Mouse (Mus musculus) embryo, embryonic 11 days (tissue): ENCODE measurements around the gene Pik3c2g.

Experiments used
- DNase-seq: peaks from one replicate; pipeline ENCODE4 v3.0.0-alpha.2; 2015

The Pik3c2g gene

GRCm38 (mm10) chr6:139947106-139947879 is 360.3 kb downstream of the Pik3c2g start:
- DNase-seq, result no peak

DNA sequence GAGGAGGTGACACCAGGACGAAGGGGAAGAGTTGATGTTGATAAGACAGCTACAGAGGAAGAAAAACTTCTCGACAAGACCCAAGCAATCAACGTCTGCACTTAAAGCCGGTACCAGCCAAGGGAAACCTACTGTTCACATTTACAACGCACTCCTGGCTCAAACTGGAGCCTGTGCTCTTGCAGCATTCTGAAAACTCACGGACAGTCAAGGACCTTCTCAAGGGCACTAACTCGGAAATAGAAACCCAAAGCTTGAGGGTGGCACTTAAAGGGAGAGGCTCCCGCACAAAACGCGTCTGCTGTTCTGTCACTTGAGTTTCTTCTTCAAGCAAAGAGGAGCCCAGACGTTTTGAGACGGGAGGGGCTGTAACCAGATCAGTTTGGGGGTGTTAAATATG is 366.6 kb downstream of the Pik3c2g start:
- no peak for DNase-seq

DNA sequence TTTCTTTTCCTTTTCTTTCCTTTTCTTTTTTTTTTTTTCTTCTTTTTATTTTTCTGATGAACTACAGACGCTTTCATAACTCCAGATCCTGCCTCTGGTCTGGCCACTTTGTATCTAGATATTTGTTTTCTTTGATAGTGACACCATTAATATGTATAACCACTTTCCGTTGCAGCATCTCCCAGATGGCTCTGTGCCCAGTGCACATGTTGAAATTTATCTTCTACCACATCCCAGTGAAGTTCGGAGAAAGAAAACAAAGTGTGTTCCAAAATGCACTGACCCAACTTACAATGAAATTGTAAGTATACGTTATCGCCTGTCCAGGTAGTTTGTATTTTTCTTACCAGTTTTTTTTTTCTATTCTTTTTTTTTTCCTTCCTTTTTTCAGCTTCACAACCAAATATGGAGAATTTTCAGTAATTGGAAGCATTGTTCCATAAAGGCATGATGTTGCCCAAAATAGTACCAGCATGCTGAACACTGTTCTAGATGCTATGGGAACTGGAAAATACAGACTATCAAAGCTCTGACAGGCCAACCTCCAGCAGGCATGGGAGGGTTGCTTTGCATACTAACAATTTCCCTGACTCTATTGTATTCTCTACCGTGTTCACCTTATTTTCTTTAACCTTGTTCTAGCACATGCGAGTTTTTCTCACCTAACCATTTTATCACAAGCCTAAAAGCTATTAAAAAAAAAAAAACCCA is 370.7 kb downstream of the Pik3c2g start:
- no peak for DNase-seq

DNA sequence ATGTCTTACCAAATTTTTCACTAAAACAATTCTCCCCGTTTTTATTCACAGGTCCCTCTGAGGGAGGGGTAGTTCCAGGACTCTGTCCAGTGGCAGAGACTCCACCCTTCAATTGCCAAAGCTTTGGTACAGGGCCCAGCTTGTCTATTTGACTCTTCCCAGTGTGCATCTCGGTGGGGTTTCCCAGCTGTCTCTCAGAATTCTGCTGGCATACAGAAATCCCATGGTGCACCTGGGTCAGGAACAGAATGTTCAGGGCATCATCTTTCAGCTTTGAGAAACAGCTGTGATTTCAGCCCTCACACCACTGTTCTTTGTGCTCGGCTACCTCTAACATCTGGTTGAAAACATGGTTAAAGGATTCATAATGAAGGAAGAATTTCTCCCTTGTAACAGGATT is 376.8 kb downstream of the Pik3c2g start:
- DNase-seq, result no peak

- DNase-seq, result no peak
Measured at GRCm38 (mm10) chr6:139964895-139965294, 377.9 kb downstream of the Pik3c2g start.

DNA sequence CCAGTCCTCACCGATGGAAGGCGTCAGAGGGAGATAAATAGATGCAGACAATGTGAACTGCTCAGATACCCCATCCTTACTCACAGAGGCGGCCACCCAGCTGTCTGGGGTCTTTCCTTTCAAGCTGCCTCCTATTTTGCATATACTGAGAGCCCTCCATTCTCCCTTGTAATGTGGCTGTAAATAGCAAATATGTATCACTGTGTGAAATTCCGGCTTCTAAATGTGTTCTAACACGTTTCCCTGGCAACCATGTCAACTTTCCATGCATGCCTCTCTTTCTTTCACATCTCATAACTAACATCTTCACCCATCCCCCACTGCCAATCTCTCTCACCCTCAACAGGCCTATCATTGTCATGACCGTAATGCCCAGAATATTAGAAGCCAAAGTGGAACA is 379.7 kb downstream of the Pik3c2g start:
- DNase-seq, result no peak

DNA sequence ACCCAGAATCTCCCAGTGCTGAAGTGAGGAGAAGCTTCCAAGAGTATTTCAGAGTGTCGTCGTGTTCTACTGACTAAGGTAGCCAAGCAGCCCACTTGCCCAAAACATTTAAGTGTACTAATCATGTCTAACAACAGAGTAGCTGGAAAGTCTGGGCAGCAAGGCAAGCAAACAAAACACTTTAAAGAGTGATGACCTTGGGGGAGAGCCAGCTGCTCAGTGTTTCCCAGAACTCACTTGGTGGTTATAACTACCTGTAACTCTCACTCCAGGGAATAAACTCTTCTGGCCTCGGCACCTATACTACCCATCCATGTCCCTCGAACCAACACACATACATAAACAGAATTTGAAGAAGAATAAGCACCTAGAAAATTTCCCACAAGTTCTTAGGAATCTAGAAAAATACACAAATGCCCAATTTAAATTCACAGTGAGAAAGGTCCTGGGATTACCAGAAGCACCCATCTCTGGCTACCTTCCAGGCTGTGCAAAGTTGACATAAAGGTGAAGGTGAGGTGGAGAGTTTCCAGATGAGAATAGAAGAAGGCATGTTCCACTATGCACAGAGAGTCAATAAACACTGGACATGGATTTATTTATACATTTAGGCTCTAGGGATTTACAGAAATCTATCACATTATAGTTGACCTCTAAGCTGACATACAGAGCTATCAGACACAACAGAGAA is 384.7 kb downstream of the Pik3c2g start:
- DNase-seq, result no peak

DNA sequence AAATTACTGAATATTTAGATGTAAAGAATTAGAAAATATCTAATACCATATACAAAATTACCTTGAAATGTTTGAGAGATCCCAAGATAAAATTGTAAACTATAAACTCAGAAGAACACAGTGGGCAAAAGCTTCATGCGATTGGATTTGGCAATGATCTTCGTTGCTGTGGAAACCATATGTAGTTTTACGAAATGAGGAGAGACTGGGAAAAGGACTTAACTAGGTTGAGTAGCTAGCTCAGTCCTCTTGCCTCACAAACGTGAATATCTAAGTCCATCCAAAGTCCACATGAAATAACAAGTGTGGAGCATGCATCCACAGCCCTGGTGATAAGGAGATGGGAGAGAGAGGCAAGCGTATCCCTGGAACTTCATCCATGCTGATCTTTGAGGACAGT is 387.6 kb downstream of the Pik3c2g start:
- no peak for DNase-seq

GRCm38 (mm10) chr6:139978114-139978513 is 391.1 kb downstream of the Pik3c2g start:
- DNase-seq, result no peak

DNA sequence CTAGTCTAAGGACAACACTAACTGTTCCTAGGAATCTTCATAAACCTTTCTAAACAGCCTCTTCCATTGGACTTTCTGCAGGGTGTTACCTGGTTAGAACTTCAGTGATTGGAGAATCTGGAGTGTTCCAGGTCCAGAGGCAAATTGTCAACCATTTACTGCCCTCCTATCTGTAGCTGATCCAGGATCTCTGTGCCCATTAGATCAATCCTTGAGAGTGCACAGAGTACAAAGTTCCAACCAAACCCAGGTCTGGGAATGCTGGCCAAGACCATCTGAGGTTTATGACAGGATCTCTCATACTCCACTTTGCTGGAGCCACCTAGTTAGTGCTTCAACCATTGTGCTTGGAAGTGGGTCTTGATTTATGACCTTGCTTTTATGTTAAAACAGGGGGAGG is 394.0 kb downstream of the Pik3c2g start:
- no peak for DNase-seq

GRCm38 (mm10) chr6:139984069-139984468 is 397.0 kb downstream of the Pik3c2g start:
- no peak for DNase-seq

- DNase-seq, result no peak
Measured at GRCm38 (mm10) chr6:139986564-139986963, 399.5 kb downstream of the Pik3c2g start.

GRCm38 (mm10) chr6:139989075-139989474 is 402.1 kb downstream of the Pik3c2g start:
- DNase-seq, result no peak

GRCm38 (mm10) chr6:139989597-139989996 is 402.6 kb downstream of the Pik3c2g start:
- no peak for DNase-seq

DNA sequence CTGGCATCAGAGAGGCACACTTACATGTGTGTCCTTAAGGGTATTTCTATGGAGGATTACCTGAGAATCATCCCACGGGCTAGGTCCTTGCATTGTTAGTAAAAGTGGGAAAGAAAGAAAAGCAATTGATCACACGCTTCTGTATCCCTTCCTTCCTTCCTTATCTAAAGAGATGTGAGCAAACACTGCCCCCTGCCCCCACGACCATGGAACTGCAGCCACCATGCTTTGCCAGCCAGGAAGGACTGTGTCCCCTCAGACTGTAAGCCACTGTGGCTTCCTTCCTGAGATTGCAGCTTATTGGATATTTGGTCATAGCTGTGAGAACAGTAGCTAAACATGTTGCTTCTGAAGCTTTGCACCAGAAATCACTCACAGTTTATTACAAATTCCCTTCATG is 418.2 kb downstream of the Pik3c2g start:
- no peak for DNase-seq
